Mouse (Mus musculus) heart, postnatal 0 days (tissue): ENCODE results near the gene Abhd12. TPM values are rescaled to one million over a fixed set of nuclear protein-coding genes. Genes with fewer than 3 reads are reported as not detected.
A peak's percentile ranks its signal among the peaks of the same experiment; 100 is the strongest.

Experiments
- ATAC-seq: fragments of 200-750 bp; cut with Nextera tagmentation; 2 replicates; pipeline ENCODE4 v1.8.0; 2017; ENCODE audit warnings: low read depth, moderate number of reproducible peaks, moderate library complexity; ENCODE audit not compliant: insufficient read depth
- DNase-seq: peaks from one replicate; pipeline ENCODE4 v3.0.0-alpha.2; 2016; ENCODE audit warnings: low spot score
- H3K27ac ChIP-seq: fragments of 300-500 bp; sonication (generic); 2 replicates; pipeline ENCODE4 v1.5.1; 2014; ENCODE audit warnings: low read depth, mild to moderate bottlenecking
- H3K27me3 ChIP-seq: fragments of 300-500 bp; sonication (generic); 2 replicates; pipeline ENCODE4 v1.6.1; 2014; ENCODE audit warnings: low read length, mixed read lengths; ENCODE audit not compliant: control insufficient read depth, insufficient read depth
- H3K36me3 ChIP-seq: fragments of 300-500 bp; sonication (generic); replicated peaks from 2 replicates; pipeline ENCODE4 v1.6.1; 2014; ENCODE audit warnings: low read length, mixed read lengths; ENCODE audit not compliant: control insufficient read depth, insufficient read depth
- H3K4me1 ChIP-seq: fragments of 300-500 bp; sonication (generic); 2 replicates; pipeline ENCODE4 v1.6.1; 2014; ENCODE audit warnings: antibody characterized with exemption; ENCODE audit not compliant: control insufficient read depth, insufficient read depth
- H3K4me2 ChIP-seq: fragments of 300-500 bp; sonication (generic); 2 replicates; pipeline ENCODE4 v1.6.1; 2014; ENCODE audit warnings: low read depth, mild to moderate bottlenecking, low read length, moderate library complexity
- H3K4me3 ChIP-seq: fragments of 300-500 bp; sonication (generic); 2 replicates; pipeline ENCODE4 v1.5.1; 2014; ENCODE audit warnings: low read depth, low read length
- H3K9ac ChIP-seq: fragments of 300-500 bp; sonication (generic); replicated peaks from 2 replicates; pipeline ENCODE4 v1.6.1; 2014; ENCODE audit warnings: low read depth, low read length, mixed read lengths
- H3K9me3 ChIP-seq: fragments of 300-500 bp; sonication (generic); replicated peaks from 2 replicates; pipeline ENCODE4 v1.6.1; 2016; ENCODE audit warnings: low read length; ENCODE audit not compliant: control insufficient read depth
- CTCF ChIP-seq: IDR thresholded peaks from 2 replicates; pipeline ENCODE4 v1.5.1; 2016; ENCODE audit warnings: antibody characterized with exemption, control low read depth, low read depth
- EP300 ChIP-seq: IDR thresholded peaks from 2 replicates; pipeline ENCODE4 v1.6.1; 2016; ENCODE audit warnings: antibody characterized with exemption, low read depth
- WGBS: fragments of 180-500 bp; shearing (Covaris S2); extraction: QIAGEN DNeasy Blood & Tissue Kit; methylation state at CpG from one replicate; pipeline ENCODE4 v1.1.7; 2014; 5-methylcytosine and 5-hydroxymethylcytosine counted together
- polyA plus RNA-seq: library from polyadenylated mRNA; unstranded; fragments of >200 nt; fragmentation: Nextera tagmentation; extraction: Ambion mirVana; gene quantifications from 2 replicates; pipeline ENCODE4 v1.2.1, GENCODE M21; 2015
- total RNA-seq: library from RNA; depleted of rRNA; stranded (reverse); fragments of >200 nt; gene quantifications from 2 replicates; pipeline ENCODE4 v1.2.3, GENCODE M21; 2014; ENCODE audit warnings: low replicate concordance

The Abhd12 gene
- total and polyA plus RNA-seq, 2 experiments from 2014 or later, result 31.5 to 32.6 TPM

- no peaks in the 10 kb centered on the region for H3K4me1 ChIP-seq
- ATAC-seq (peak; percentile 63; the same call in 1 of the 2 replicates), DNase-seq (no peak)
- H3K27ac ChIP-seq, result no peak overlapping the region
- H3K4me2 ChIP-seq, result no peak overlapping the region
- 59% methylated on average over 7 of the region's 7 CpGs for WGBS
- no peak overlapping the region for H3K9ac ChIP-seq
- TF ChIP-seq CTCF (no peak), EP300 (no peak)
- no peaks in the 10 kb centered on the region for H3K27me3 ChIP-seq
- H3K36me3 ChIP-seq, result peaks cover 50% of the 10 kb centered on the region
- no peaks in the 10 kb centered on the region for H3K9me3 ChIP-seq
- no peak overlapping the region for H3K4me3 ChIP-seq
Measured at GRCm38 (mm10) chr2:150834616-150835015, 69.9 kb downstream of the Abhd12 start.

- Histone ChIP-seq H3K4me2 (no peak overlapping the region), H3K4me1 (no peaks in the 10 kb centered on the region)
Measured at GRCm38 (mm10) chr2:150832029-150832428, 72.5 kb downstream of the Abhd12 start.

GRCm38 (mm10) chr2:150830911-150831441, 73.6 kb downstream of the Abhd12 start:
- Histone ChIP-seq H3K27ac (no peak overlapping the region), H3K4me2 (no peak overlapping the region), H3K27me3 (no peaks in the 10 kb centered on the region), H3K9me3 (no peaks in the 10 kb centered on the region), H3K4me3 (no peak overlapping the region), H3K36me3 (peaks cover 83% of the 10 kb centered on the region), H3K4me1 (no peaks in the 10 kb centered on the region), H3K9ac (no peak overlapping the region)
- ATAC-seq (no peak), DNase-seq (no peak)
- WGBS, result 77% methylated on average over 3 of the region's 3 CpGs
- TF ChIP-seq CTCF, result no peak
- TF ChIP-seq EP300, result no peak

More at GRCm38 (mm10) chr2:150832029-150832428, 72.5 kb downstream of the Abhd12 start:
- Histone ChIP-seq H3K27me3 (no peaks in the 10 kb centered on the region), H3K4me3 (no peak overlapping the region), H3K27ac (no peak overlapping the region), H3K9me3 (no peaks in the 10 kb centered on the region), H3K36me3 (peaks cover 72% of the 10 kb centered on the region), H3K9ac (no peak overlapping the region)
- no peak for TF ChIP-seq EP300
- TF ChIP-seq CTCF, result no peak
- 77% methylated on average over 7 of the region's 7 CpGs for WGBS
- no peak for ATAC-seq
- no peak for DNase-seq

GRCm38 (mm10) chr2:150830011-150830410, 74.5 kb downstream of the Abhd12 start:
- Histone ChIP-seq H3K9ac (no peak overlapping the region), H3K4me1 (no peaks in the 10 kb centered on the region), H3K27me3 (no peaks in the 10 kb centered on the region), H3K4me2 (no peak overlapping the region), H3K36me3 (peaks cover 92% of the 10 kb centered on the region), H3K27ac (no peak overlapping the region), H3K4me3 (no peak overlapping the region), H3K9me3 (no peaks in the 10 kb centered on the region)
- no peak for DNase-seq
- 91% methylated on average over 2 of the region's 2 CpGs for WGBS
- no peak for ATAC-seq
- TF ChIP-seq EP300 (no peak), CTCF (no peak)

- no peaks in the 10 kb centered on the region for H3K27me3 ChIP-seq
- no peak overlapping the region for H3K27ac ChIP-seq
- DNase-seq, result no peak
- no peak overlapping the region for H3K9ac ChIP-seq
- H3K4me1 ChIP-seq, result no peaks in the 10 kb centered on the region
- H3K4me3 ChIP-seq, result no peak overlapping the region
- 81% methylated on average over 4 of the region's 4 CpGs for WGBS
- TF ChIP-seq CTCF (no peak), EP300 (no peak)
- H3K9me3 ChIP-seq, result no peaks in the 10 kb centered on the region
- H3K36me3 ChIP-seq, result peaks cover 100% of the 10 kb centered on the region
- no peak for ATAC-seq
- no peak overlapping the region for H3K4me2 ChIP-seq
Measured at GRCm38 (mm10) chr2:150828654-150829053, 75.9 kb downstream of the Abhd12 start.

GRCm38 (mm10) chr2:150828164-150828563, 76.4 kb downstream of the Abhd12 start:
- DNase-seq (no peak), ATAC-seq (no peak)
- Histone ChIP-seq H3K27me3 (no peaks in the 10 kb centered on the region), H3K4me3 (no peak overlapping the region), H3K36me3 (peaks cover 100% of the 10 kb centered on the region), H3K9ac (no peak overlapping the region), H3K4me2 (no peak overlapping the region), H3K9me3 (no peaks in the 10 kb centered on the region), H3K4me1 (no peaks in the 10 kb centered on the region), H3K27ac (no peak overlapping the region)
- TF ChIP-seq CTCF (no peak), EP300 (no peak)
- 82% methylated on average over 3 of the region's 3 CpGs for WGBS
